Mouse (Mus musculus) ES-E14 (cell line): ENCODE results near the gene Gcm1.

Source experiments
- CHD2 ChIP-seq: IDR thresholded peaks from 2 replicates; pipeline ENCODE4 v1.6.1; 2014; ENCODE audit warnings: mild to moderate bottlenecking, low read depth, low read length, inconsistent platforms
- HCFC1 ChIP-seq: IDR thresholded peaks from 2 replicates; pipeline ENCODE4 v1.6.1; 2012; ENCODE audit warnings: low read length, inconsistent platforms, borderline replicate concordance; ENCODE audit not compliant: insufficient read depth
- MAFK ChIP-seq: IDR thresholded peaks from 2 replicates; pipeline ENCODE4 v1.6.1; 2014; ENCODE audit warnings: mild to moderate bottlenecking, low read depth, low read length, inconsistent platforms; ENCODE audit not compliant: insufficient read depth
- ZC3H11A ChIP-seq: IDR thresholded peaks from 2 replicates; pipeline ENCODE4 v1.6.1; 2012; ENCODE audit warnings: low read depth, mild to moderate bottlenecking, inconsistent platforms, low read length, borderline replicate concordance
- ZNF384 ChIP-seq: IDR thresholded peaks from 2 replicates; pipeline ENCODE4 v1.6.1; 2012; ENCODE audit warnings: low read depth, low read length, inconsistent platforms

GRCm38 (mm10) chr9:78107912-78108795, 56.4 kb downstream of the Gcm1 start:
- TF ChIP-seq CHD2 (no peak), MAFK (no peak), ZC3H11A (no peak), ZNF384 (no peak), HCFC1 (no peak)
